Mouse (Mus musculus): ENCODE results near the gene Amigo2. TPM values are rescaled to one million over a fixed set of nuclear protein-coding genes. Genes with fewer than 3 reads are reported as not detected.

Amigo2 gene
- polyA plus RNA-seq, 1 experiment: not detected

- Histone ChIP-seq H3K27ac (ENCODE audit: insufficient read depth, low read depth, low read length) (no peak overlapping the region), H3K4me1 (ENCODE audit: control insufficient read depth, insufficient read depth, low read length) (peaks cover 8% of the 10 kb centered on the region), H3K4me3 (ENCODE audit: insufficient read depth, low read depth, low read length) (no peak overlapping the region)
- TF ChIP-seq CTCF (IDR thresholded peaks at IDR 0.05; ENCODE audit: insufficient read depth, low read depth, low read length) (no peak), POLR2A (IDR thresholded peaks at IDR 0.05; ENCODE audit: insufficient read depth, low read depth, low read length) (no peak)
- 70% methylated on average over 3 of the region's 3 CpGs for WGBS
Observed at GRCm38 (mm10) chr15:97272831-97273230, 25.7 kb upstream of the Amigo2 start.

GRCm38 (mm10) chr15:97271985-97272697, 25.1 kb upstream of the Amigo2 start:
- Histone ChIP-seq H3K27ac (ENCODE audit: insufficient read depth, low read depth, low read length) (no peak overlapping the region), H3K4me3 (ENCODE audit: insufficient read depth, low read depth, low read length) (no peak overlapping the region), H3K4me1 (ENCODE audit: control insufficient read depth, insufficient read depth, low read length) (peaks cover 8% of the 10 kb centered on the region)
- whole genome bisulfite sequencing: 57% methylated on average over 7 of the region's 7 CpGs
- no peak for TF ChIP-seq POLR2A (IDR thresholded peaks at IDR 0.05; ENCODE audit: insufficient read depth, low read depth, low read length)
- no peak for TF ChIP-seq CTCF (IDR thresholded peaks at IDR 0.05; ENCODE audit: insufficient read depth, low read depth, low read length)

- 59% methylated on average over 8 of the region's 8 CpGs for WGBS
- Histone ChIP-seq H3K4me1 (ENCODE audit: control insufficient read depth, insufficient read depth, low read length) (peaks cover 3% of the 10 kb centered on the region), H3K27ac (ENCODE audit: insufficient read depth, low read depth, low read length) (no peak overlapping the region), H3K4me3 (ENCODE audit: insufficient read depth, low read depth, low read length) (no peak overlapping the region)
- TF ChIP-seq POLR2A (IDR thresholded peaks at IDR 0.05; ENCODE audit: insufficient read depth, low read depth, low read length) (no peak), CTCF (IDR thresholded peaks at IDR 0.05; ENCODE audit: insufficient read depth, low read depth, low read length) (no peak)
Observed at GRCm38 (mm10) chr15:97267094-97267695, 20.1 kb upstream of the Amigo2 start.

GRCm38 (mm10) chr15:97266236-97266845, 19.3 kb upstream of the Amigo2 start:
- TF ChIP-seq CTCF (IDR thresholded peaks at IDR 0.05; ENCODE audit: insufficient read depth, low read depth, low read length): no peak
- TF ChIP-seq POLR2A (IDR thresholded peaks at IDR 0.05; ENCODE audit: insufficient read depth, low read depth, low read length): no peak
- H3K27ac ChIP-seq (ENCODE audit: insufficient read depth, low read depth, low read length): no peak overlapping the region
- H3K4me1 ChIP-seq (ENCODE audit: control insufficient read depth, insufficient read depth, low read length): no peaks in the 10 kb centered on the region
- 83% methylated on average over 14 of the region's 14 CpGs for WGBS
- no peak overlapping the region for H3K4me3 ChIP-seq (ENCODE audit: insufficient read depth, low read depth, low read length)

- H3K4me3 ChIP-seq (ENCODE audit: insufficient read depth, low read depth, low read length): no peak overlapping the region
- 88% methylated on average over 9 of the region's 9 CpGs for WGBS
- H3K4me1 ChIP-seq (ENCODE audit: control insufficient read depth, insufficient read depth, low read length): no peaks in the 10 kb centered on the region
- TF ChIP-seq POLR2A (IDR thresholded peaks at IDR 0.05; ENCODE audit: insufficient read depth, low read depth, low read length) (no peak), CTCF (IDR thresholded peaks at IDR 0.05; ENCODE audit: insufficient read depth, low read depth, low read length) (no peak)
- no peak overlapping the region for H3K27ac ChIP-seq (ENCODE audit: insufficient read depth, low read depth, low read length)
Observed at GRCm38 (mm10) chr15:97262251-97262650, 15.2 kb upstream of the Amigo2 start.

GRCm38 (mm10) chr15:97259968-97260597, 13.0 kb upstream of the Amigo2 start:
- no peak overlapping the region for H3K27ac ChIP-seq (ENCODE audit: insufficient read depth, low read depth, low read length)
- H3K4me1 ChIP-seq (ENCODE audit: control insufficient read depth, insufficient read depth, low read length): no peaks in the 10 kb centered on the region
- 78% methylated on average over 11 of the region's 11 CpGs for WGBS

GRCm38 (mm10) chr15:97259300-97259699, 12.2 kb upstream of the Amigo2 start:
- Histone ChIP-seq H3K4me3 (ENCODE audit: insufficient read depth, low read depth, low read length) (no peak overlapping the region), H3K27ac (ENCODE audit: insufficient read depth, low read depth, low read length) (no peak overlapping the region), H3K4me1 (ENCODE audit: control insufficient read depth, insufficient read depth, low read length) (no peaks in the 10 kb centered on the region)
- WGBS: 36% methylated on average over 8 of the region's 8 CpGs
- no peak for TF ChIP-seq POLR2A (IDR thresholded peaks at IDR 0.05; ENCODE audit: insufficient read depth, low read depth, low read length)
- TF ChIP-seq CTCF (IDR thresholded peaks at IDR 0.05; ENCODE audit: insufficient read depth, low read depth, low read length): no peak

More at GRCm38 (mm10) chr15:97259968-97260597, 13.0 kb upstream of the Amigo2 start:
- TF ChIP-seq POLR2A (IDR thresholded peaks at IDR 0.05; ENCODE audit: insufficient read depth, low read depth, low read length): no peak
- TF ChIP-seq CTCF (IDR thresholded peaks at IDR 0.05; ENCODE audit: insufficient read depth, low read depth, low read length): no peak
- no peak overlapping the region for H3K4me3 ChIP-seq (ENCODE audit: insufficient read depth, low read depth, low read length)

- no peaks in the 10 kb centered on the region for H3K4me1 ChIP-seq (ENCODE audit: control insufficient read depth, insufficient read depth, low read length)
- H3K27ac ChIP-seq (ENCODE audit: insufficient read depth, low read depth, low read length): no peak overlapping the region
- WGBS: 80% methylated on average over 17 of the region's 17 CpGs
- H3K4me3 ChIP-seq (ENCODE audit: insufficient read depth, low read depth, low read length): no peak overlapping the region
- TF ChIP-seq POLR2A (IDR thresholded peaks at IDR 0.05; ENCODE audit: insufficient read depth, low read depth, low read length): no peak
- no peak for TF ChIP-seq CTCF (IDR thresholded peaks at IDR 0.05; ENCODE audit: insufficient read depth, low read depth, low read length)
Observed at GRCm38 (mm10) chr15:97258483-97259230, 11.6 kb upstream of the Amigo2 start.
